Mouse (Mus musculus) G1E (cell line): Measurements from ENCODE around the gene Dnmt3a.

Experiments used
- CTCF ChIP-seq: IDR thresholded peaks from 2 replicates; pipeline ENCODE4 v1.5.1; 2012; ENCODE audit warnings: low read depth, low read length, inconsistent platforms, mixed read lengths
- POLR2AphosphoS5 ChIP-seq: IDR thresholded peaks from 2 replicates; pipeline ENCODE4 v1.6.1; 2012; ENCODE audit warnings: low read depth, low read length, inconsistent platforms; ENCODE audit not compliant: insufficient replicate concordance

- TF ChIP-seq CTCF = no peak
- no peak for TF ChIP-seq POLR2AphosphoS5
Measured at GRCm38 (mm10) chr12:3887515-3888325, 81.9 kb downstream of the Dnmt3a start.
